Mouse (Mus musculus): ENCODE data around the gene Prm1.

DNA sequence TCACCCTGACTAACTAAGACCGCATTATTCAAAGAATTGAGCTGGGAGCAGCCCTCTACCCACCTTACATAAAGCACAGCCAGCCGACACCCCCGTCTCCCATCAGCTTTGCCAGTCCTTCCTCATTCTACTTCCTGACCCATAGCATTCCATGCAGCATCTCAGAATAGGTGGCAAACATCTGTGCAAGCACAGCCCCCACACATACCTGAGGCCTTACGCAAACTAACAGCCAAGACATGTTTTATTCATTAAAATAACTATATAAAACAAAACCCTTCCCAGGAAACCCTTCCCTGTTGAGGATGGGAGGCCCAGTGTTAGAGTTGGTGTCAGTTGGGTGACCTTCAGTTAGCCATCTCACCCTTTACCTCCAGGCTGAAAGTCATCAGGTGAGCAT, 20.2 kb upstream of the Prm1 start:
- TF ChIP-seq CTCF (IDR thresholded peaks at IDR 0.05; ENCODE audit: insufficient read depth, low read depth, low read length) (no peak), POLR2A (IDR thresholded peaks at IDR 0.05; ENCODE audit: insufficient read depth, low read depth, low read length) (no peak)

Measured in olfactory bulb, adult 2 months (tissue).